In the genomic region with DNA sequence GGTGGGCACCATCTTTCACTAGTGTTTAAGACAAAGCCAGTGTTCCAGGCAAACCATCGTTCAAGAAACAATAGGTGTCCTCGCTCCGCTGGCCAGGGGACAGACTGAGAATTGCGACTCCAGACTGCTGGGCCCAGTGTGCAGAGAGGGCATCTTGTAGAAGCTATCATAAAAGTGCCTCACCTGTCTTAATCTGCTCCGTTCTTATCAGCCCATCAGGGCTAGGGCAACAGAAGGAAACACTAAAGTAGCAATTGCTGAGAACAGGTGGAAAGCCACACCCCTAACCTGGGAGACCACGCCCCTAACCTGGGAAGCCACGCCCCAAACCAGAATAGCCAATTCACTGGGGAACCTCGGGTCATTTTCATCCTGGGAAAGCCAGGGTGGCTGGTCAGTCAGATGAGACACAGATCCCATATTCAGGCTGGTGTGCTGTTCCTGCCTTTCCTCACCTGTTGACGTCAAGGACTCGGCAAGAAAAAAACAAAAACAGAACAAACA, we compare ENCODE assay signal across 21 mouse cellular contexts.
DNase-seq lines count a peak whose midpoint lies in the region; ATAC-seq lines count a peak whose summit lies in the region.
"Had no signal": no experiment of that assay in that cellular context is flagged by ENCODE, and none has a peak within 500 bp of the region (broad histone marks: within the 10 kb centered on the region; RNA-seq: fewer than 3 reads in every experiment).

No protein-coding gene starts in this region.

- peaks cover 39% of the 10 kb centered on the region for H3K4me1 ChIP-seq in neural tube, embryonic 13.5 days (replicated peaks)
- H3K4me1 ChIP-seq in intestine, embryonic 16.5 days (ENCODE audit: control insufficient read depth, insufficient read depth, low read length), result no peaks in the 10 kb centered on the region

- H3K9me3 ChIP-seq in neural tube, embryonic 13.5 days, result no peaks in the 10 kb centered on the region
- no peaks in the 10 kb centered on the region for H3K9me3 ChIP-seq in intestine, embryonic 16.5 days (ENCODE audit: control insufficient read depth, low read length)
- H3K9me3 ChIP-seq: forebrain, embryonic 10.5 days; hindbrain, embryonic 12.5 days; hindbrain, embryonic 15.5 days had no signal

- no peaks in the 10 kb centered on the region for H3K27me3 ChIP-seq in neural tube, embryonic 13.5 days
- H3K27me3 ChIP-seq in intestine, embryonic 16.5 days (replicated peaks; ENCODE audit: control insufficient read depth, insufficient read depth, low read length), result no peaks in the 10 kb centered on the region
- H3K27me3 ChIP-seq: hindbrain, embryonic 12.5 days; hindbrain, embryonic 15.5 days had no signal

- DNase-seq in neural tube, embryonic 10.5 days (ENCODE audit: extremely low spot score, low spot score), result no peak
- DNase-seq in R1 (ENCODE audit: low read depth, low spot score), result peak; percentile 46
- no peak for DNase-seq in adrenal gland, postnatal 10 days
- DNase-seq in c-Kit-positive CD71-positive TER-119-positive erythroid progenitor cells, embryonic 14.5 days (ENCODE audit: low spot score), result no peak
- DNase-seq: adrenal gland, adult 2 months; adrenal gland, postnatal 25 days; cerebellum, adult 18-20 months; cerebellum, adult 9-10 months; cerebellum, postnatal 14 days; forebrain, postnatal 0 days; gastrocnemius, adult 2 months; gastrocnemius, postnatal 14 days; heart, adult 11 months had no signal

- H3K4me2 ChIP-seq in neural tube, embryonic 13.5 days, result no peak overlapping the region
- no peak overlapping the region for H3K4me2 ChIP-seq in intestine, embryonic 16.5 days (ENCODE audit: low read depth, low read length)
- H3K4me2 ChIP-seq: heart, embryonic 11.5 days; hindbrain, embryonic 12.5 days; hindbrain, embryonic 15.5 days had no signal

- 70% methylated on average over 10 of the region's 10 CpGs for WGBS in neural tube, embryonic 13.5 days
- 61% methylated on average over 10 of the region's 10 CpGs for WGBS in intestine, embryonic 16.5 days

- H3K27ac ChIP-seq in neural tube, embryonic 13.5 days (replicated peaks), result 0 out of 2 replicates have a peak overlapping the region, but pooled peaks have one; percentile 42
- H3K27ac ChIP-seq in intestine, embryonic 16.5 days (ENCODE audit: low read length), result no peak overlapping the region
- H3K27ac ChIP-seq: forebrain, embryonic 10.5 days; gastrocnemius, adult 2 months; hindbrain, embryonic 12.5 days; hindbrain, embryonic 15.5 days had no signal

- H3K9ac ChIP-seq in neural tube, embryonic 13.5 days, result no peak overlapping the region
- H3K9ac ChIP-seq in intestine, embryonic 16.5 days (ENCODE audit: low read depth, low read length), result no peak overlapping the region
- H3K9ac ChIP-seq: forebrain, postnatal 0 days; hindbrain, embryonic 12.5 days; hindbrain, embryonic 15.5 days had no signal

- peaks cover 27% of the 10 kb centered on the region for H3K36me3 ChIP-seq in neural tube, embryonic 13.5 days
- 0 out of 2 replicates have a peak, but pooled peaks cover 9% of the 10 kb centered on the region for H3K36me3 ChIP-seq in intestine, embryonic 16.5 days (ENCODE audit: control insufficient read depth, insufficient read depth, low read length)
- H3K36me3 ChIP-seq: hindbrain, embryonic 15.5 days had no signal

- no peak overlapping the region for H3K4me3 ChIP-seq in neural tube, embryonic 13.5 days
- H3K4me3 ChIP-seq in intestine, embryonic 16.5 days (ENCODE audit: low read length), result no peak overlapping the region
- H3K4me3 ChIP-seq: forebrain, embryonic 10.5 days; gastrocnemius, adult 2 months; hindbrain, embryonic 12.5 days; hindbrain, embryonic 15.5 days had no signal

- ATAC-seq in neural tube, embryonic 13.5 days (ENCODE audit: low read depth), result no peak
- ATAC-seq in intestine, embryonic 16.5 days, result peak; percentile 52; the same call in 1 of the 2 replicates
- ATAC-seq: CD4-positive, CD25-positive, alpha-beta regulatory T cell, adult 4 months; forebrain, embryonic 14.5 days; forebrain, postnatal 0 days had no signal
